Mouse (Mus musculus) lung, embryonic 15.5 days (tissue): ENCODE results near the gene Sh3rf1. TPM values are rescaled to one million over a fixed set of nuclear protein-coding genes. Genes with fewer than 3 reads are reported as not detected.
A peak's percentile ranks its signal among the peaks of the same experiment; 100 is the strongest.

ENCODE experiments used
- ATAC-seq: fragments of 200-750 bp; cut with Nextera tagmentation; 2 replicates; pipeline ENCODE4 v1.8.0; 2017; ENCODE audit warnings: moderate number of reproducible peaks, borderline replicate concordance; ENCODE audit not compliant: low FRiP score, low TSS enrichment; ENCODE audit errors: extremely low read depth
- H3K27ac ChIP-seq: fragments of 300-500 bp; sonication (generic); 2 replicates; pipeline ENCODE4 v1.5.1; 2015; ENCODE audit warnings: moderate library complexity, mild to moderate bottlenecking, inconsistent platforms
- H3K27me3 ChIP-seq: fragments of 300-500 bp; sonication (generic); 2 replicates; pipeline ENCODE4 v1.6.1; 2015; ENCODE audit warnings: inconsistent platforms
- H3K36me3 ChIP-seq: fragments of 300-500 bp; sonication (generic); 2 replicates; pipeline ENCODE4 v1.6.1; 2015; ENCODE audit warnings: inconsistent platforms
- H3K4me1 ChIP-seq: fragments of 300-500 bp; sonication (generic); 2 replicates; pipeline ENCODE4 v1.6.1; 2015; ENCODE audit warnings: inconsistent platforms
- H3K4me2 ChIP-seq: fragments of 300-500 bp; sonication (generic); 2 replicates; pipeline ENCODE4 v1.6.1; 2015; ENCODE audit warnings: inconsistent platforms, mild to moderate bottlenecking, moderate library complexity
- H3K4me3 ChIP-seq: fragments of 300-500 bp; sonication (generic); 2 replicates; pipeline ENCODE4 v1.5.1; 2015; ENCODE audit warnings: mild to moderate bottlenecking, inconsistent platforms
- H3K9ac ChIP-seq: fragments of 300-500 bp; sonication (generic); 2 replicates; pipeline ENCODE4 v1.6.1; 2015; ENCODE audit warnings: inconsistent platforms
- H3K9me3 ChIP-seq: fragments of 300-500 bp; sonication (generic); 2 replicates; pipeline ENCODE4 v1.6.1; 2016; ENCODE audit warnings: inconsistent platforms
- WGBS: fragments of 180-500 bp; shearing (Covaris S2); methylation state at CpG from one replicate; pipeline ENCODE4 v1.1.7; 2015; 5-methylcytosine and 5-hydroxymethylcytosine counted together
- polyA plus RNA-seq: library from polyadenylated mRNA; unstranded; fragments of >200 nt; fragmentation: Nextera tagmentation; extraction: Ambion mirVana; gene quantifications from 2 replicates; pipeline ENCODE4 v1.2.1, GENCODE M21; 2015

The Sh3rf1 gene
- polyA plus RNA-seq, 1 experiment from 2014 or later, result 16.8 TPM

DNA sequence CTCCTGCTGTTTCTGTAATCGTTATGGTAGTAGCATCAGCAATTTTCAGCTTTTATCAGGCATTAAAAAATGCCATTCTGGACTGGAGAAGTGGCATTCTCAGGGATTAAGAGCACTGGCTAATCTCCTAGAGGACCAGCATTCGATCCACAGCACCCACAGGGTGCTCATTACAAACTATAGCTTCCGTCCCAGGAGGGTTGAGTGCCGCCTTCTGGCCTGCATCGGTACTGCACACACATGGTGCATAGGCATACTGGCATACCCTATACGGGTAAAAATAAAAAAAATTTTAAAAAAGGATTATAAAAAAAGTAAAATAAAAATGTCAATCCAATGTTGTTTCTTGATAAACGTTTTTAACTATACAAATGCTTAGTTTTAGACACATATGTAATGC is 20.5 kb downstream of the Sh3rf1 start:
- Histone ChIP-seq H3K9ac (no peak overlapping the region), H3K4me1 (peaks cover 10% of the 10 kb centered on the region; the same call in 1 of the 2 replicates), H3K36me3 (no peaks in the 10 kb centered on the region; the same call in 1 of the 2 replicates), H3K9me3 (no peaks in the 10 kb centered on the region), H3K27me3 (no peaks in the 10 kb centered on the region), H3K4me2 (no peak overlapping the region), H3K4me3 (no peak overlapping the region), H3K27ac (no peak overlapping the region)
- WGBS, result 94% methylated on average over 7 of the region's 7 CpGs
- ATAC-seq, result no peak

DNA sequence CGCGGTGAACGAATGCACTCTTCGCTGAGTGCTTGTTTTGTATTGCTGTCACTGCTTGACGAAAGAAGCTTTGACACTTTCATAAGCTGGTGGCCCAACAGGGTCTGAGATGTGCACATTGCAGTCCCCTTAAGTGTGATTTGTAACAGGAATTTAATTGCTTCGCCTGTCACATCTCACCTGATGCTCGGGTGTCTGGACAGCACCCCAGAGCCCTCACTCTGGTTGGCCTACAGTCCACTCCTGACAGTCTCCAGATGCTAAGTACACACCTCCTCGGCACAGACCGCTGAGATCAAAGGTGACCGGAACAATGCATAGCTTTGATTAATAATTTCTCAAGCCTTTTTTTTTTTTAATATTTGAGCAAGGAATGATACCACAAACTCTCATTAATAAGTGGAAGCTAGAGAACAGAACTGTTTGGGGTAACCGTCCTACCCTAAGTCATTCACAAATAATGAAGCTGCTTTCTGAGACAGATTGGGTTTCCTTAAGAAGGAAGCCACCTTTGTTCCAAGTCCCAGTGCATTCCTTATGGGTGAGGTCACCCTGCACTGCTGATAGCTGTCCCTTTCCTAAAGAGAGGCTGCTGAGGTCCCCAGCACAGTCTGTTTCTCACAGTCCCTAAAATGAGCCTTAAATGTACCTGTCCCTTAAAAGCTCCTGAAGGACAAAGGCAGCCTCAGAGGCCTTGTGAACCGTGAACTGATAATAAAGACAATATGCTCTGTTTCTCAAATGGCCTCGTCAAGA is 23.8 kb downstream of the Sh3rf1 start:
- WGBS, result 51% methylated on average over 13 of the region's 13 CpGs
- H3K27ac ChIP-seq, result peak overlapping the region; percentile 38
- peak; percentile 67; the same call in 1 of the 2 replicates for ATAC-seq

DNA sequence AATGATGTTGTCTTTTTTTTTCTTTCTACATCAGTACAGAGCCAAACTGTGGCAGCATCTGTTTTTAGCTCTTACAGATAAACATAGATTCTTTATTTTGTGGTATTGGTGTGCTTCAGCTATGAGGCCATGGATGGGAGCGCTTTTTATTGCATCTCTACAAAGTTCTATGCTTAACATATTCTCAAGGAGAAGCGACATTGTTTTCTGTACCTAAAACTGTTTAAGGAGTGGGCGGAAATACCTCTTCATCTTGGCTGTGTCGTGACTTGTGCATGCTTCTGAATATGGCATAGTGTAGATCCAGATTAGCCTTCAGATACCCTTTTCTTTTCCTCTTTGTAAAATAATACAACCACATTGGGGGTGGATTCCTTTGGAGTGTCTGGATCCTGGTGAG is 25.8 kb downstream of the Sh3rf1 start:
- Histone ChIP-seq H3K9me3 (no peaks in the 10 kb centered on the region), H3K27me3 (no peaks in the 10 kb centered on the region), H3K27ac (no peak overlapping the region), H3K4me2 (no peak overlapping the region), H3K9ac (no peak overlapping the region), H3K4me3 (no peak overlapping the region), H3K4me1 (peaks cover 14% of the 10 kb centered on the region), H3K36me3 (peaks cover 8% of the 10 kb centered on the region; the same call in 1 of the 2 replicates)
- ATAC-seq, result no peak
- 87% methylated on average over 4 of the region's 4 CpGs for WGBS

More for the DNA sequence above, 23.8 kb downstream of the Sh3rf1 start:
- Histone ChIP-seq H3K4me1 (peaks cover 10% of the 10 kb centered on the region; the same call in 1 of the 2 replicates), H3K9ac (no peak overlapping the region), H3K4me3 (no peak overlapping the region), H3K27me3 (no peaks in the 10 kb centered on the region), H3K4me2 (peak overlapping the region; percentile 0; the same call in 1 of the 2 replicates), H3K9me3 (no peaks in the 10 kb centered on the region), H3K36me3 (peaks cover 8% of the 10 kb centered on the region; the same call in 1 of the 2 replicates)

DNA sequence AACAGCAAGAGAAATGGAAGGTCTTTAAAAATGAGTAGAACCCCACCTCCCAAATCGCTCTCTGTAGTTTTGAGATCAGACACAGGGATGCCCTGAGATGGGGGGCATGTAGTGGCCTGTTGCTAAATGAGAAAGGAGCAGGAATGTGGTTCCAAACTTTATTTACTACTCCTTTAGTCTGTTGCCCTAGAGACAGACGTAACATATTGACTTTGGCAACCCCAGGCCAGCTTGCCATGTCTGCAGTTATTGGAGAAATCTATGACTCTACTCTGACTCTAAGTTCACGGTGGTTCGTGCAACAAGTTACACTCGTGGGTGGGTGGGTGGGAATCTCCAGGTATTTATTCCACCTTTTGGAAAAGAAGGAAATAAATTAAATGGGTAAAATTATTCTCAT is 30.5 kb downstream of the Sh3rf1 start:
- Histone ChIP-seq H3K4me2 (no peak overlapping the region), H3K4me1 (peaks cover 16% of the 10 kb centered on the region), H3K36me3 (peaks cover 8% of the 10 kb centered on the region; the same call in 1 of the 2 replicates), H3K9ac (no peak overlapping the region), H3K27ac (no peak overlapping the region), H3K27me3 (no peaks in the 10 kb centered on the region), H3K9me3 (no peaks in the 10 kb centered on the region), H3K4me3 (no peak overlapping the region)
- no peak for ATAC-seq
- WGBS, result 48% methylated on average over 5 of the region's 5 CpGs

DNA sequence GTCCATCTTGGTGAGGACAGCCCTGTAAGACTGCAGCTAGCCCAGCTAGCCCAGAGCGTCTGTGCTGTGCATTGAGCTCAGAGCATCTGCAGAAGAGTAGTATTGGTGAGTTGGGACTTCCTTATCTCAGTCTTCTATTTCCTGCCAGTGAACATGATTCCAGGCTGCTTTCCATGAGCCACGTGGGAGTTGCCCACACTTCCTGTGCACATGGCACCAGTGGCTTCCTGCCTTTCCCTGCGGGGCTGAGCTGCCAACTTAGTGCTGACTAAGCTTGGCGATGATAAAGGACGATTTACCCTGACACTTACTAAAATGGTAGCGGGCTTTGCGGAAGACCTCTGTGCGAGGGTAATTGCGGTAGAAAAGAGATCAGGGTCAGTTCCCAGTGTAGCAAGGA is 35.2 kb downstream of the Sh3rf1 start:
- WGBS, result 66% methylated on average over 9 of the region's 9 CpGs
- Histone ChIP-seq H3K4me1 (peaks cover 24% of the 10 kb centered on the region), H3K27ac (no peak overlapping the region), H3K9ac (no peak overlapping the region), H3K4me3 (no peak overlapping the region), H3K4me2 (no peak overlapping the region), H3K36me3 (no peaks in the 10 kb centered on the region), H3K9me3 (no peaks in the 10 kb centered on the region), H3K27me3 (no peaks in the 10 kb centered on the region)
- no peak for ATAC-seq

DNA sequence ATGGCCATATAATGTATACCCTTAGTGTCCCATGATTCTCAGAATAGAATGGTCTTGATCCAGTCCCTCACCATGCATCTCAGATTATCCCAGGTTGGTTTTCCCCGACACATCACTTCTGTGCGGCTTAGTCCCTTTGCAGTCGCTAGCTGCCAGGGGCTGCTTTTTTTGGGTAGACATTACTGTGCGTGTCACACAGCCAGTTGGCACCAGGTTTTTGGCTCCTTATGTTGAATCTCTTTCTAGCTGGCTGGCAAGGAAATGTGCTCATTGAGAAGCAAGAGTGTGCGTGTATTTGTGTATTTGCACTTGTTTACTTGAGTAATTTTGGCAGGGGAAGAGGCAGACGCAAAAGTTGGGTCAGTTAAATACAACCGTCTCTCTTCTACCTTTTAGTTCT is 35.9 kb downstream of the Sh3rf1 start:
- Histone ChIP-seq H3K4me1 (peaks cover 25% of the 10 kb centered on the region), H3K27me3 (no peaks in the 10 kb centered on the region), H3K4me3 (no peak overlapping the region), H3K9me3 (no peaks in the 10 kb centered on the region), H3K27ac (no peak overlapping the region), H3K4me2 (no peak overlapping the region), H3K36me3 (no peaks in the 10 kb centered on the region), H3K9ac (no peak overlapping the region)
- WGBS, result 69% methylated on average over 7 of the region's 7 CpGs
- no peak for ATAC-seq

DNA sequence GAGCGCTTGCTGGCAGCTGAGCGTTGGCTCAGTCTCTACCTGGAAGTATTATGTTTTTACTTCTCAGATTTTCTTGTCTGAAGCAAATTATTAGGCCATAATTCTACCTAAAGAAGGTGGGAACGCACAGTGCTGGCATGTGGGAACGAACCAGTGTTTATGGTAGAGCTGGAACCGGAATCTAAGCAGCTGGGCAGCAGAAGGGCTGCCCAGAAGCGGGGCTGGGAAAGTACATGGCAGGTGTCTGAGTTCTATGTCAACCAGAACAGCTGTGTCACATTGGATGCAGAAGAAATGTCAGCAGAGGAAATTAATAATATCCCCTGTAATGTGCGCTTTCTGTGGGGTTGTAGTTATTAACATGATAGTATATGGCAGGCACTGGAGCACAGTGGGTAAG is 36.9 kb downstream of the Sh3rf1 start:
- no peaks in the 10 kb centered on the region for H3K9me3 ChIP-seq
- 60% methylated on average over 7 of the region's 7 CpGs for WGBS
- no peaks in the 10 kb centered on the region for H3K27me3 ChIP-seq
- no peak overlapping the region for H3K4me3 ChIP-seq
- ATAC-seq, result no peak
- H3K4me2 ChIP-seq, result no peak overlapping the region
- H3K9ac ChIP-seq, result no peak overlapping the region
- peaks cover 26% of the 10 kb centered on the region for H3K4me1 ChIP-seq
- no peaks in the 10 kb centered on the region for H3K36me3 ChIP-seq
- no peak overlapping the region for H3K27ac ChIP-seq

DNA sequence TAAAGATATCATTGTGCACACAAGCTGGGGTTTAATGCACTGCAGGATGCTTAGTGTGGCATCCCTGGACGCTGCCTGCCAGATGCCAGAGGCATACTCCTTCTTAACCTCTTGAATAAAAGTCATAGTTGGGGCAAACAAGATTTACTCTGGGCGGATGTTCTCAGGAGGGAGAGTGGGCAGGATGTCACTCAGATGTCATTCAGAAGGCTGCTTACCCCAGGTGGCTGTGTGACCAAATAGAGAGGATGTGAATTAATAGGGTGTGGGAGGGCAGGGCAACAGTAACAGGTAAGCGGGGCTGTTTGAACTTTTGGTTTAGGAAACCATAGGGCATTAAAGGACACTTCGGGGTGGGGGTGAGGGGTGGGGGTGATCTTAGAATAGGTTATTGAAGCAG is 37.7 kb downstream of the Sh3rf1 start:
- H3K9ac ChIP-seq, result no peak overlapping the region
- H3K27ac ChIP-seq, result no peak overlapping the region
- H3K4me1 ChIP-seq, result peaks cover 30% of the 10 kb centered on the region
- WGBS, result 54% methylated on average over 4 of the region's 4 CpGs
- H3K9me3 ChIP-seq, result no peaks in the 10 kb centered on the region
- no peak for ATAC-seq
- H3K27me3 ChIP-seq, result no peaks in the 10 kb centered on the region
- H3K4me3 ChIP-seq, result no peak overlapping the region
- H3K36me3 ChIP-seq, result no peaks in the 10 kb centered on the region
- H3K4me2 ChIP-seq, result no peak overlapping the region

DNA sequence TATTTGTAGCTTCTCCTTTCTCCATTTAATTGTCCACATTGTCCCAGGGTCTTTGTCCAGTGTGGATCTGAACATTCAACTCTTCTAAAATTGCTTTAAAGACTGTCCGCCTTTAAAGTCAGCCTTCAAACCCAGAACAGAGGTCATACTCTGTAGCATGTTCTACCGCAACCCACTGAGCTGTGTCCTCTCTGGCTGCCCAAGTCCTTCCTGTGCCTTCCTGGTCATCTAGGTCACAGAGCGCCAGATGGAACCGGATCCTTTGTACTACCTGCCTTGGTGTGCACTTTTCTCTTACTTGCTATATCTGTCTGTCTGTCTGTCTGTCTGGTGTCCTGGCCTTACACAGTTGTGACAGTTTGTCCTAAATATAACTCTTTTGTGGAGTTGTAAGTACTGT is 40.0 kb downstream of the Sh3rf1 start:
- H3K4me1 ChIP-seq, result peaks cover 45% of the 10 kb centered on the region
- H3K27ac ChIP-seq, result no peak overlapping the region
- H3K4me2 ChIP-seq, result no peak overlapping the region
- ATAC-seq, result no peak
- H3K9me3 ChIP-seq, result no peaks in the 10 kb centered on the region
- 93% methylated on average over 4 of the region's 4 CpGs for WGBS
- H3K9ac ChIP-seq, result no peak overlapping the region
- no peak overlapping the region for H3K4me3 ChIP-seq
- no peaks in the 10 kb centered on the region for H3K27me3 ChIP-seq
- H3K36me3 ChIP-seq, result no peaks in the 10 kb centered on the region

DNA sequence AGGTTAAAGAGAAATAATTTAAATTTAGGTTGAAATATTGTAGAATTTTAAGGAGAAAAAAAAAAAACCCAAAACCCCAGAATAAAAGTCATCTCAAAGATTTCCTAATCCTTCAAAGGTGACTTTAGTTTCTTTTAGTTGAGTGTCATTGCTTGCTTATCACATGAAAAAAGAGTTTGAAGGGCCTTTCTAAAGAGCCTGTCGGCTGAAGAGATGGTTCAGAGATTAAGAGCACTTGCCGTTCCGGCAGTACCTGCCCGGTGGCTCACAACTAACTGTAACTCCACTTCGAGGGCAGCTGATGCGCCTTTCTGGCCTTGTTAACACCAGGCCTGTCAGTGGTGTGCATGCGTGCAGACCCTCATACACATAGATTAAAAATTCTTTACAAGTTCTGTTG is 41.2 kb downstream of the Sh3rf1 start:
- H3K4me3 ChIP-seq, result no peak overlapping the region
- no peak overlapping the region for H3K9ac ChIP-seq
- no peak for ATAC-seq
- peak overlapping the region; percentile 70 for H3K27ac ChIP-seq
- 21% methylated on average over 7 of the region's 7 CpGs for WGBS
- no peaks in the 10 kb centered on the region for H3K27me3 ChIP-seq
- peak overlapping the region; percentile 28 for H3K4me2 ChIP-seq
- no peaks in the 10 kb centered on the region for H3K36me3 ChIP-seq
- no peaks in the 10 kb centered on the region for H3K9me3 ChIP-seq
- peaks cover 47% of the 10 kb centered on the region for H3K4me1 ChIP-seq

DNA sequence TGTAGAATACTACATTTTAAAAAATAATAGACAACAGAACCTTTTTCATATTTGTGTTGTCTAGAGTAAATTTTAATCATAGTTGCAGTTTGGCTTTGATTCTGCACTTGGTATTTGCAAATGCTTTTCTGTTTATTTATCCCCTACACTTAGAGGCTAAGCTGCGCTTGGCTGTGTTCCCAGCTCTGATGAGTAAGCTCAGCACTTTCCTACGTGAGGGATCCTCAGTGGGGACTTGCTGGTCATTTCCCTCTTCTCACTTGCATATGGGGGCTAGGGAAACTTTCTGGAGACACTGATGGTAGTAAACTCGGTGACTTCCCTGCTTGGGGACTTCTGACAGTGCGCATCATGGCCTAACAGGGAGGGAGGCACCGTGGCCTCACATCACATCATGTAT is 41.7 kb downstream of the Sh3rf1 start:
- no peak overlapping the region for H3K4me2 ChIP-seq
- H3K27me3 ChIP-seq, result no peaks in the 10 kb centered on the region
- no peaks in the 10 kb centered on the region for H3K9me3 ChIP-seq
- peak overlapping the region; percentile 70 for H3K27ac ChIP-seq
- H3K36me3 ChIP-seq, result no peaks in the 10 kb centered on the region
- ATAC-seq, result peak; percentile 67; the same call in 1 of the 2 replicates
- no peak overlapping the region for H3K4me3 ChIP-seq
- WGBS, result 31% methylated on average over 5 of the region's 5 CpGs
- H3K9ac ChIP-seq, result no peak overlapping the region
- peaks cover 50% of the 10 kb centered on the region for H3K4me1 ChIP-seq

DNA sequence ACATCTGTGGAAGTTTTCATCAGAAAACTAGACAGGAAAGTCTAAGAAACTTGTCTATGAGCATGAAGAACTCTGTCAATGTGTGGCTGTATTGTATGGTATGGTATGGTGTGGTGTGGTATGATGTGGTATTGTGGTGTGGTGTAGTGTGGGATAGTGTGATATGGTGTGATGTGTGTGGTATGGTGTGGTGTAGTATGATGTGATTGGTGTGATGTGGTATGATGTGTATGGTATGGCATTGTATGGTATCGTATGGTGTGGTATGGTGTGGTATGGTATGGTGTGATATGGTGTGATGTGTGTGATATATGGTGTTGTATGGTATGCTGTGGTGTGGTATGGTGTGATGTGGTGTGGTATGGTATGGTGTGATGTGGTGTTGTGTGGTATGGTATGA is 43.4 kb downstream of the Sh3rf1 start:
- ATAC-seq, result peak; percentile 25; the same call in 1 of the 2 replicates
- H3K4me2 ChIP-seq, result no peak overlapping the region
- H3K4me3 ChIP-seq, result no peak overlapping the region
- H3K9ac ChIP-seq, result no peak overlapping the region
- WGBS, result 95% methylated on average over 1 of the region's 1 CpGs
- no peaks in the 10 kb centered on the region for H3K36me3 ChIP-seq
- H3K27me3 ChIP-seq, result no peaks in the 10 kb centered on the region
- H3K27ac ChIP-seq, result no peak overlapping the region
- H3K4me1 ChIP-seq, result peaks cover 57% of the 10 kb centered on the region
- no peaks in the 10 kb centered on the region for H3K9me3 ChIP-seq
